Mouse (Mus musculus) central nervous system, embryonic 18 days (tissue): ENCODE measurements around the gene Krtap6-5. TPM values are rescaled to one million over a fixed set of nuclear protein-coding genes. Genes with fewer than 3 reads are reported as not detected.

Source experiments
- polyA plus RNA-seq: library from polyadenylated mRNA; depleted of rRNA; stranded (reverse); fragments of >200 nt; gene quantifications from 2 replicates; pipeline ENCODE4 v1.2.3, GENCODE M21; 2012; rRNA removed

Krtap6-5 gene
- not detected in 2 replicates for polyA plus RNA-seq

DNA sequence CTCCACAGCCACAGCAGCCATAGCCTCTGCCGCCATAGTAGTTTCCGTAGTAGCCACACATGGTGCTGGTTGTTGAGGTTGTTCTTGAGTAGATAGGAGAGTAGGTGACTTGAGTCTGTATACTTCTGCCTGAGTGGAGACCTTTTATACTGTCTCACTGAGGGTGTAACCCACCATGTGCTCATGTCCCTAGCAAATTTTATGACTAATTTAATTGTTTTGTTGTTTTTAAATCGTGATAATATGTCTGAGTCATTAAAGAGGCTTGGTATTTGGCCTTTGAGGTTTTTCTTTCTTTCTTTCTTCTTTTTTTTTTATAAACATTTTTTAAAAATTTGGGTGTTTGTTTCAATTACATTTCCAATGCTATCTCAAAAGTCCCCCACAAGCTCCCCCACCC lies at the start of gene Krtap6-5:
TSS of gene Krtap6-5 (minus strand) at position 101 of the 400 bp plus-strand sequence.

DNA sequence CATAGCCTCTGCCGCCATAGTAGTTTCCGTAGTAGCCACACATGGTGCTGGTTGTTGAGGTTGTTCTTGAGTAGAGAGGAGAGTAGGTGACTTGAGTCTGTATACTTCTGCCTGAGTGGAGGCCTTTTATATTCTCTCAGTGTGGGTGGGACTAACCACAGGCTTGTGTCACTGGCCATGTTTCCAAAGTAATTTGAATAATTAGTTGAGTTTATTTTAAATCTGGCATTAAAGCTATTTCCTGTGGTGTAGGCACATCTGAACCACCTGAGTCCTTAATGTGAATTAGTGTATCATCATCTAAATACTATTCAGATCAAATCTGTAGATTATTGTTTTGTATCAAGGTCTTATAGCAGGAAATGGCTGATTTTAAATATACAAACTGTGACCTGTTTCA lies 16.2 kb upstream of the Krtap6-5 start, which contains the start of gene 1110025L11Rik:
TSS of gene 1110025L11Rik (minus strand) at position 101 of the 400 bp plus-strand sequence.

DNA sequence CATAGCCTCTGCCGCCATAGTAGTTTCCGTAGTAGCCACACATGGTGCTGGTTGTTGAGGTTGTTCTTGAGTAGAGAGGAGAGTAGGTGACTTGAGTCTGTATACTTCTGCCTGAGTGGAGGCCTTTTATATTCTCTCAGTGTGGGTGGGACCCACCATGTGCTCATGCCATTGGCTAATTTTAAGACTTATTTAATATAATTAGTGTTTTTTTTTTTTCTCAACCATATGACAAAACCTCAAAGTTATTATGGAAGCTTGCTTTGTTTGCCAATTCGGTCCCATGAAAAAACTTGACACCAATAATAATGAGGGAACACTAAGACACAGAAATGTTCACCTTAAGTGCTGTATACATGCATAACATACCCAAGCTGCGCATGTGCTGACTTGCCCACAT lies 6.3 kb downstream of the Krtap6-5 start, which contains the start of gene Gm10228:
TSS of gene Gm10228 (minus strand) at position 101 of the 400 bp plus-strand sequence.

DNA sequence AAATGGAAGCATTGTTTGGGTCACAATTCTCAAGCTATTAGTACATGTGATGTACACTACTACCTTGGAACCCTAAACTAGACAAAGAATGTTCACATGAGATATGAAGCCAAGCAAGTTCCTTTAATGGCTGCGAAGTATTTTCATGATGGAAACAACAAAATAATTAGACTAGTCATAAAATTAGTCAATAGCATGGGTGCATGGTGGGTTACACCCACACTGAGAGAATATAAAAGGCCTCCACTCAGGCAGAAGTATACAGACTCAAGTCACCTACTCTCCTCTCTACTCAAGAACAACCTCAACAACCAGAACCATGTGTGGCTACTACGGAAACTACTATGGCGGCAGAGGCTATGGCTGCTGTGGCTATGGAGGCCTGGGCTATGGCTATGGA lies 16.3 kb downstream of the Krtap6-5 start, which contains the start of gene Krtap6-1:
TSS of gene Krtap6-1 (plus strand) at position 301 of the 400 bp plus-strand sequence.

DNA sequence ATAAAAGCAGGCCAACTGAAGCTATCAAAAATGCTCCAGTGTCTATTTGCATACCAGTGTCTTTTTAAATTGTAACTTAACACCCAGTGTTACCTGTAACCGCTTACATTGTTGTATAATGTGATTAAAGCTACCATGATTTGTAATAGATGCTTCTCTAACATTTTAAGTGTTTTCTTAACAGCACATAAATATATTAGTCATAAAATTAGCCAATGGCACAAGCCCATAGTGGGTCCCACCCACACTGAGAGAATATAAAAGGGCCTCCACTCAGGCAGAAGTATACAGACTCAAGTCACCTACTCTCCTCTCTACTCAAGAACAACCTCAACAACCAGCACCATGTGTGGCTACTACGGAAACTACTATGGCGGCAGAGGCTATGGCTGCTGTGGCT lies 32.7 kb downstream of the Krtap6-5 start, which contains the start of gene Gm10229:
TSS of gene Gm10229 (plus strand) at position 301 of the 400 bp plus-strand sequence.

DNA sequence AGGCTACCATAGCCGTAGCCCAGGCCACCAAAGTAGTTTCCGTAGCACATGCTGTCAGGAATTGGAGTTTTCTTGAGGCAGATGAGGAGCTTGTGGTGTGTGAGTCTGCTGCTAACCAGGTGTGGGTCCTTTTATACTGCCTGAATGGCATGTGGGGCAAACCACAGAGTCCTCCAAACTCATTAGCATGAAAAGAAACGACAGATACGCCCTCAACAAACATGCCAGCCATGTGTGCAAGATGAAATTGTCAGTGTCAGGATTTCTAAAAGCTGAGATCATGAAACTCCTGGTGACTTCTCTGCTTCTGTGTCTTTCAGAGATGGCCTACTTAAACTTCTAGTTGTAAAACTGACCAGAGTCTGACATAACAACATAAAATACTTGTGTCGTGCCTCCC lies 37.0 kb downstream of the Krtap6-5 start, which contains the start of gene Krtap22-2:
TSS of gene Krtap22-2 (minus strand) at position 101 of the 400 bp plus-strand sequence.

Other genes starting within 250 kb of the Krtap6-5 start
- not detected in 2 replicates for gene Gm20741, start 235.7 kb downstream of the Krtap6-5 start, polyA plus RNA-seq
- gene Krtap15, start 227.7 kb downstream of the Krtap6-5 start, polyA plus RNA-seq, result not detected in 2 replicates
- not detected in 2 replicates for gene Krtap14, start 221.7 kb downstream of the Krtap6-5 start, polyA plus RNA-seq
- not detected in 2 replicates for gene Krtap19-1, start 178.5 kb downstream of the Krtap6-5 start, polyA plus RNA-seq
- gene Krtap19-2, start 173.6 kb downstream of the Krtap6-5 start, polyA plus RNA-seq, result not detected in 2 replicates
- gene Krtap19-3, start 169.8 kb downstream of the Krtap6-5 start, polyA plus RNA-seq, result not detected in 2 replicates
- gene Krtap19-4, start 162.8 kb downstream of the Krtap6-5 start, polyA plus RNA-seq, result not detected in 2 replicates
- gene Krtap19-5, start 151.4 kb downstream of the Krtap6-5 start, polyA plus RNA-seq, result not detected in 2 replicates
- gene Krtap19-9b, start 115.6 kb downstream of the Krtap6-5 start, polyA plus RNA-seq, result not detected in 2 replicates
- not detected in 2 replicates for gene Krtap16-3, start 85.0 kb downstream of the Krtap6-5 start, polyA plus RNA-seq
- not detected in 2 replicates for gene Krtap22-2, start 37.1 kb downstream of the Krtap6-5 start, polyA plus RNA-seq
- not detected in 2 replicates for gene Gm10229, start 32.6 kb downstream of the Krtap6-5 start, polyA plus RNA-seq
- not detected in 2 replicates for gene Krtap6-1, start 16.2 kb downstream of the Krtap6-5 start, polyA plus RNA-seq
- not detected in 2 replicates for gene Gm10228, start 6.4 kb downstream of the Krtap6-5 start, polyA plus RNA-seq
- not detected in 2 replicates for gene 1110025L11Rik, start 16.1 kb upstream of the Krtap6-5 start, polyA plus RNA-seq
- not detected in 2 replicates for gene Krtap6-3, start 36.1 kb upstream of the Krtap6-5 start, polyA plus RNA-seq
- gene Gm6358, start 93.0 kb upstream of the Krtap6-5 start, polyA plus RNA-seq, result not detected in 2 replicates
- gene Gm10061, start 103.2 kb upstream of the Krtap6-5 start, polyA plus RNA-seq, result not detected in 2 replicates
- not detected in 2 replicates for gene Gm9789, start 110.1 kb upstream of the Krtap6-5 start, polyA plus RNA-seq
- gene Gm7735, start 121.6 kb upstream of the Krtap6-5 start, polyA plus RNA-seq, result not detected in 2 replicates
- gene 1110057P08Rik, start 126.9 kb upstream of the Krtap6-5 start, polyA plus RNA-seq, result not detected in 2 replicates
- not detected in 2 replicates for gene Krtap20-2, start 158.0 kb upstream of the Krtap6-5 start, polyA plus RNA-seq